Mouse (Mus musculus): ENCODE results near the gene Cachd1. TPM values are rescaled to one million over a fixed set of nuclear protein-coding genes. Genes with fewer than 3 reads are reported as not detected.

The Cachd1 gene
- total RNA-seq, 2 experiments from 2014 or later: 13.6 to 16.9 TPM

- intact Hi-C loops (cut with DNase I): loop anchor here (10.0 kb wide), 1 partner anchor 136 kb away; the partner anchor contains the start of gene Cachd1
Observed at GRCm38 (mm10) chr4:100910605-100911330, 134.3 kb downstream of the Cachd1 start.

GRCm38 (mm10) chr4:100911658-100912057, 135.2 kb downstream of the Cachd1 start:
- intact Hi-C loops (cut with DNase I): loop anchor here (10.0 kb wide), 1 partner anchor 137 kb away; the partner anchor contains the start of gene Cachd1
- DNase-seq (ENCODE audit: low spot score in 2 of 2): no peak

More at GRCm38 (mm10) chr4:100910605-100911330, 134.3 kb downstream of the Cachd1 start:
- no peak for DNase-seq (ENCODE audit: low spot score in 2 of 2)

GRCm38 (mm10) chr4:100913666-100914065, 137.2 kb downstream of the Cachd1 start:
- DNase-seq (ENCODE audit: low spot score in 2 of 2): no peak
- intact Hi-C loops (cut with DNase I): loop anchor here (10.0 kb wide), 1 partner anchor 139 kb away; the partner anchor contains the start of gene Cachd1

- intact Hi-C loops (cut with DNase I): loop anchor here (10.0 kb wide), 1 partner anchor 140 kb away; the partner anchor contains the start of gene Cachd1
- DNase-seq (ENCODE audit: low spot score in 2 of 2): no peak
Observed at GRCm38 (mm10) chr4:100914532-100914931, 138.1 kb downstream of the Cachd1 start.

- no peak for DNase-seq (ENCODE audit: low spot score in 2 of 2)
- intact Hi-C loops (cut with DNase I): loop anchor here (10.0 kb wide), 1 partner anchor 140 kb away; the partner anchor contains the start of gene Cachd1
Observed at GRCm38 (mm10) chr4:100915093-100915492, 138.6 kb downstream of the Cachd1 start.

- no peak for DNase-seq (ENCODE audit: low spot score in 2 of 2)
- intact Hi-C loops (cut with DNase I): loop anchor here (10.0 kb wide), 1 partner anchor 143 kb away; the partner anchor contains the start of gene Cachd1
Observed at GRCm38 (mm10) chr4:100917511-100917910, 141.0 kb downstream of the Cachd1 start.

GRCm38 (mm10) chr4:100920413-100920812, 143.9 kb downstream of the Cachd1 start:
- no peak for DNase-seq (ENCODE audit: low spot score in 2 of 2)
- intact Hi-C loops (cut with DNase I): no loop called here

- intact Hi-C loops (cut with DNase I): no loop called here
- DNase-seq (ENCODE audit: low spot score in 2 of 2): no peak
Observed at GRCm38 (mm10) chr4:100922816-100923554, 146.5 kb downstream of the Cachd1 start.

- DNase-seq (ENCODE audit: low spot score in 2 of 2): no peak
- intact Hi-C loops (cut with DNase I): no loop called here
Observed at GRCm38 (mm10) chr4:100923598-100923997, 147.1 kb downstream of the Cachd1 start.

- no peak for DNase-seq (ENCODE audit: low spot score in 2 of 2)
- intact Hi-C loops (cut with DNase I): no loop called here
Observed at GRCm38 (mm10) chr4:100924276-100924675, 147.8 kb downstream of the Cachd1 start.

GRCm38 (mm10) chr4:100925153-100925552, 148.7 kb downstream of the Cachd1 start:
- intact Hi-C loops (cut with DNase I): no loop called here
- DNase-seq (ENCODE audit: low spot score in 2 of 2): no peak

- no peak for DNase-seq (ENCODE audit: low spot score in 2 of 2)
- intact Hi-C loops (cut with DNase I): no loop called here
Observed at GRCm38 (mm10) chr4:100926608-100927007, 150.1 kb downstream of the Cachd1 start.

- no peak for DNase-seq (ENCODE audit: low spot score in 2 of 2)
- intact Hi-C loops (cut with DNase I): no loop called here
Observed at GRCm38 (mm10) chr4:100927059-100927458, 150.6 kb downstream of the Cachd1 start.

- intact Hi-C loops (cut with DNase I): no loop called here
Observed at GRCm38 (mm10) chr4:100943689-100944088, 167.2 kb downstream of the Cachd1 start.

GRCm38 (mm10) chr4:100944276-100944675, 167.8 kb downstream of the Cachd1 start:
- no peak for DNase-seq (ENCODE audit: low spot score in 2 of 2)
- intact Hi-C loops (cut with DNase I): no loop called here

More at GRCm38 (mm10) chr4:100943689-100944088, 167.2 kb downstream of the Cachd1 start:
- no peak for DNase-seq (ENCODE audit: low spot score in 2 of 2)

- no peak for DNase-seq (ENCODE audit: low spot score in 2 of 2)
- intact Hi-C loops (cut with DNase I): no loop called here
Observed at GRCm38 (mm10) chr4:100945171-100945899, 168.9 kb downstream of the Cachd1 start.

- DNase-seq (ENCODE audit: low spot score in 2 of 2): no peak
- intact Hi-C loops (cut with DNase I): no loop called here
Observed at GRCm38 (mm10) chr4:100948494-100949425, 172.3 kb downstream of the Cachd1 start.

- no peak for DNase-seq (ENCODE audit: low spot score in 2 of 2)
- intact Hi-C loops (cut with DNase I): no loop called here
Observed at GRCm38 (mm10) chr4:100950316-100950715, 173.8 kb downstream of the Cachd1 start.

GRCm38 (mm10) chr4:100951876-100952275, 175.4 kb downstream of the Cachd1 start:
- DNase-seq (ENCODE audit: low spot score in 2 of 2): no peak
- intact Hi-C loops (cut with DNase I): no loop called here
